Mouse (Mus musculus): ENCODE measurements around the gene Tbc1d32.

DNA sequence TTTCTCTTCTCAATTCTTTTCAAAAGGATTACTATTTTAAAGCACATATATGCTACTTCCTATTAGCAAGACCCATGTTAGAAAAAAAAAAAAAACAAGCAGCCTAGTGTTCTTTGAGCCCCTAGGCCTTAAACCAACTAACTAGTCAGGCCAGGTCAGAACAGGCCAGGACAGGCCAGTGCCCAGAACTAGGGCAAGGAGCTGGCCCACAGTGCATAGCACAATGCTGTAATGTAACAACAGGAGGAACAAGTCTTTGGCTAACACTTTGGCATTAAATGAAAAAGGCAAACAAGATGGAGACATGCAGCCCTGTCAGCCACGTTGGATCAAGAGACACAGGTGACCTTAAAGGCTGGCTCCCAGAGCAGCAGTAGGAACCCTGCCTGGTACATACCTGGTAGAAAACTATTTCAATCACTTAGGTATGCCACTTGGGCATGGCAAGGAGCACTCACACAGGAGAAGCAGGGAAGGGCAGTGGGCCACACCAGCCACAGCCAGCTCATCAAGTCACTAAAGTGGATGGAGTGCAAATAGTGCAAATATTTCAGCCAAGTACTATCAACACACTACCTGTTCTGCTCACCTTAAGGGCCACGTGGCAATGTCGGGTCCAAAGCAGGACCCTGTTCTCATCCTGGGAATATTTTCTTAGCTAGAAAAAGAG lies 128.7 kb downstream of the Tbc1d32 start:
- TF ChIP-seq TAL1 (IDR thresholded peaks at IDR 0.05; ENCODE audit: low read length) (no peak), GATA1 (IDR thresholded peaks at IDR 0.05; ENCODE audit: low read length) (no peak)
